Mouse (Mus musculus) forebrain, embryonic 15.5 days (tissue): ENCODE data around the gene Rnf5. TPM values are rescaled to one million over a fixed set of nuclear protein-coding genes. Genes with fewer than 3 reads are reported as not detected.
A peak's percentile ranks its signal among the peaks of the same experiment; 100 is the strongest.

Experiments
- ATAC-seq: fragments of 200-750 bp; cut with Nextera tagmentation; replicated peaks from 2 replicates; pipeline ENCODE4 v1.8.0; 2017; ENCODE audit warnings: mild to moderate bottlenecking, moderate TSS enrichment, moderate library complexity
- H3K27ac ChIP-seq: fragments of 300-500 bp; sonication (generic); replicated peaks from 2 replicates; pipeline ENCODE4 v1.5.1; 2015; ENCODE audit warnings: mild to moderate bottlenecking, inconsistent platforms
- H3K27me3 ChIP-seq: fragments of 300-500 bp; sonication (generic); 2 replicates; pipeline ENCODE4 v1.6.1; 2015; ENCODE audit warnings: inconsistent platforms
- H3K36me3 ChIP-seq: fragments of 300-500 bp; sonication (generic); 2 replicates; pipeline ENCODE4 v1.6.1; 2015; ENCODE audit warnings: mild to moderate bottlenecking, inconsistent platforms
- H3K4me1 ChIP-seq: fragments of 300-500 bp; sonication (generic); 2 replicates; pipeline ENCODE4 v1.6.1; 2015; ENCODE audit warnings: inconsistent platforms
- H3K4me2 ChIP-seq: fragments of 300-500 bp; sonication (generic); replicated peaks from 2 replicates; pipeline ENCODE4 v1.6.1; 2015; ENCODE audit warnings: mild to moderate bottlenecking, inconsistent platforms
- H3K4me3 ChIP-seq: fragments of 300-500 bp; sonication (generic); 2 replicates; pipeline ENCODE4 v1.5.1; 2015; ENCODE audit warnings: mild to moderate bottlenecking, inconsistent platforms
- H3K9ac ChIP-seq: fragments of 300-500 bp; sonication (generic); replicated peaks from 2 replicates; pipeline ENCODE4 v1.6.1; 2015; ENCODE audit warnings: mild to moderate bottlenecking, inconsistent platforms
- H3K9me3 ChIP-seq: fragments of 300-500 bp; sonication (generic); 2 replicates; pipeline ENCODE4 v1.6.1; 2016; ENCODE audit warnings: inconsistent platforms
- WGBS: fragments of 180-500 bp; shearing (Covaris S2); methylation state at CpG from one replicate; pipeline ENCODE4 v1.1.7; 2015; ENCODE audit warnings: mixed read lengths; 5-methylcytosine and 5-hydroxymethylcytosine counted together
- polyA plus RNA-seq: library from polyadenylated mRNA; unstranded; fragments of >200 nt; fragmentation: Nextera tagmentation; extraction: Ambion mirVana; gene quantifications from 2 replicates; pipeline ENCODE4 v1.2.1, GENCODE M21; 2015

Gene Rnf5
- polyA plus RNA-seq, 1 experiment from 2014 or later: 313 TPM

DNA sequence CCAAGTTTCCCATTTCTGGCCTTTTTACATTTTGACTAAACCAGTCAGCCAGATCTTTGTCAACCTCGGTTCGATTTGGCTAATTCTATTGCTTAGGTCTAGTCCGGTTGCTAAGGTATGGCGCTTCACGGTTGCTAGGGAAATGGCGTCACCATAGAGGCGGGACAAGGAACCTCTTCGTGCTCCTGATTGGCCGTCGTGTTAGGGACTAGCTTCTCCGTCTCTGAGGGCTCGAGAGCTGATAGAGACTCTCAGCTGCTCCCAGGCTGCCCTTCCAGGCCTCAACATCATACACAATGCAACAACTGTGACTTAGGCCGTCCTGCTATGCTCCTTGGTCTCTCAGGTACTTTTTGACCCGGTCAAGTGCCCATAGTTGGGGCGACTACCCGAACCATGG is 41.1 kb upstream of the Rnf5 start, which contains the start of gene Fkbpl:
Gene Fkbpl (plus strand): TSS at position 157 of the 400 bp plus-strand sequence.
- H3K27ac ChIP-seq: peak within 1 kb of the TSS; percentile 73
- H3K36me3 ChIP-seq: peaks cover 8% of the 10 kb centered on the region
- H3K9ac ChIP-seq: peak within 1 kb of the TSS; percentile 61
- H3K27me3 ChIP-seq: no peaks in the 10 kb centered on the region
- peaks cover 49% of the 10 kb centered on the region for H3K4me1 ChIP-seq
- H3K9me3 ChIP-seq: no peaks in the 10 kb centered on the region
- peak within 1 kb of the TSS; percentile 67 for H3K4me2 ChIP-seq
- peak; percentile 77 for ATAC-seq
- peak within 1 kb of the TSS; percentile 97 for H3K4me3 ChIP-seq
- WGBS: under 1% methylated on average over 16 of the region's 16 CpGs

DNA sequence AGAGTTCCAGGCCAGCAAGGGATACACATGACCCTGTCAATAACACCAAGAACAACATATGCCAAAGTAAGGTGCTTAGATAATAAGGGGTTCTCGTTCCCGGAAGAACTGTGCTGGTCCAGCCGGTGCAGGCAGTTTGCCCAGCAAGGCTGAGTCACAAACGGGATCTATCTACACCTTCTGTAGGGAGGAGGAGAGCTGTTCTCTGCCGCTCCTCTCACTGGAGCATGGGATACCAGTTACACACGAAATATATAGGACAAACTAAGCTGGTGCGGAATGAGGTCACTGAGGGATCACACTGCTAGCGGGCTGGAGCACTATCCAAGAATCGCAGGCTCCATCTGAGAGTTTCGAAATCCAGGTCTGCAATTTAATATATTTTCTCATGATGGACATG is 40.5 kb upstream of the Rnf5 start:
- no peak overlapping the region for H3K4me3 ChIP-seq
- ATAC-seq: no peak
- H3K27ac ChIP-seq: peak overlapping the region; percentile 62
- H3K36me3 ChIP-seq: peaks cover 2% of the 10 kb centered on the region; the same call in 1 of the 2 replicates
- 86% methylated on average over 10 of the region's 10 CpGs for WGBS
- H3K9ac ChIP-seq: no peak overlapping the region
- H3K27me3 ChIP-seq: no peaks in the 10 kb centered on the region
- no peaks in the 10 kb centered on the region for H3K9me3 ChIP-seq
- H3K4me2 ChIP-seq: no peak overlapping the region
- peaks cover 49% of the 10 kb centered on the region for H3K4me1 ChIP-seq

DNA sequence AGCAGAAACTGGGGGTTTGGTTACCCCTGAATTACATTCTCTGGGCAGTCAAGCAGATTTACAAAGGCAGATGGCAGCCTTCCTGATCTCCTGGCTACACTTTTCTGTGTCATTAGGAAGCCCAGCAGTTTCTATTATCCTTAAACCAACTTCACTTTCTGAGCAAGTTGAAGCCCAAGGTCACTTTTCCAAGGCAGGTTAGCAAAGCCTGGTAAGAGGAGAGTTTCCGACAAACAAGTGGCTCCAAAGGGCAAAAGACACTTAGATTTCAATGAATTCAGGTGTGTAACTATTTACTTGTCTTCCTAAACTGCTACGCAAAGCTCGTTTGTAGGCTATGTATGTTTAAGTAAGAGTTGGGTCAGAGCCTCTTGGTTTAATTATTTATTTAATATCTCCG is 39.9 kb upstream of the Rnf5 start:
- no peaks in the 10 kb centered on the region for H3K27me3 ChIP-seq
- no peaks in the 10 kb centered on the region for H3K36me3 ChIP-seq
- H3K4me1 ChIP-seq: peaks cover 46% of the 10 kb centered on the region
- no peak overlapping the region for H3K9ac ChIP-seq
- H3K4me3 ChIP-seq: no peak overlapping the region
- no peak overlapping the region for H3K4me2 ChIP-seq
- WGBS: 88% methylated on average over 4 of the region's 4 CpGs
- no peak overlapping the region for H3K27ac ChIP-seq
- no peaks in the 10 kb centered on the region for H3K9me3 ChIP-seq
- no peak for ATAC-seq

GRCm38 (mm10) chr17:34641945-34642344 is 38.5 kb upstream of the Rnf5 start:
- peak overlapping the region; percentile 88; the same call in 1 of the 2 replicates for H3K27ac ChIP-seq

GRCm38 (mm10) chr17:34640778-34641601 is 37.5 kb upstream of the Rnf5 start:
- peaks cover 28% of the 10 kb centered on the region for H3K4me1 ChIP-seq
- peak; percentile 27; the same call in 1 of the 2 replicates for ATAC-seq
- 8% methylated on average over 11 of the region's 11 CpGs for WGBS
- H3K27me3 ChIP-seq: no peaks in the 10 kb centered on the region
- H3K27ac ChIP-seq: peak overlapping the region; percentile 88
- no peak overlapping the region; the same call in 1 of the 2 replicates for H3K4me2 ChIP-seq
- H3K36me3 ChIP-seq: no peaks in the 10 kb centered on the region
- H3K9ac ChIP-seq: peak overlapping the region; percentile 21; the same call in 1 of the 2 replicates
- H3K4me3 ChIP-seq: no peak overlapping the region
- H3K9me3 ChIP-seq: no peaks in the 10 kb centered on the region

More at GRCm38 (mm10) chr17:34641945-34642344, 38.5 kb upstream of the Rnf5 start:
- WGBS: 93% methylated on average over 3 of the region's 3 CpGs
- no peak overlapping the region for H3K4me2 ChIP-seq
- no peaks in the 10 kb centered on the region for H3K9me3 ChIP-seq
- peaks cover 36% of the 10 kb centered on the region for H3K4me1 ChIP-seq
- H3K9ac ChIP-seq: no peak overlapping the region
- ATAC-seq: no peak
- no peaks in the 10 kb centered on the region for H3K27me3 ChIP-seq
- H3K4me3 ChIP-seq: no peak overlapping the region
- no peaks in the 10 kb centered on the region for H3K36me3 ChIP-seq

DNA sequence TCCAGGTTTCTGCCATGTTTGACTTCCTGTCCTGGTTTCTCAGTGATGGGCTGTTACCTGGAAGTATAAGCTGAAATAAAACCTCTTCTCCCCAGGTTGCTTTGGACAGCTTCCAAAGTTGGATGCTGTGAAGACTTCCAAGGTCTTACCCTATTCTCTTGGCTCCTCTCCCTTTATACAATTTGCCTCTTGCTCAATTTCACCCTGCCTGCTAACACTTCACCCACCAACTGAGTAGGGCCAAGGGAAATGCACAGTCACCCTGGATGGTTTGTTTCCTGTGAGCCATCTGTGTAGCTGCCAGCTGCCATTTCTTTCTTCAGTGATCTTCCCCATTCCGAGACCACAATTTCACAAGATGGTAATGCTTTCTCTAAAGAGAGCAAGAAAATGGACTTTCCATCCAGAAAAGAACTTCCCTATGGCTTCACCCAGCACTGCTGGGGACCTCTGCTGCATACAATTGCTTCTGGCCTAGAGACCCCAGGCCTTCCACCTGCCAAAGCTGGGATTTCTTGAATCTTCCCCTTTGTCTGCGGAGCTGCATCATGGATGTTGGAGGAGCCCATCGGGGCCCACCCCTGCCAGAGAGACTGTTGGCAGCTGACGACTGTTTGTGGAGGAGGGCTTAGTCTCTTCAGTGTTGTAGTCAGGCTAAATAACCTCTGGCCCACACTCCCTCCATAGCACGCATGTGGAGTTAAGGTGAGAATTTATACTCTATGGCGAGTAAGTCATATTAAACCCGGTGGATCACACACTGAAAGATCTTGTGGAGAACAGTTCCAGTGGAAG is 36.2 kb upstream of the Rnf5 start:
- 77% methylated on average over 7 of the region's 7 CpGs for WGBS
- H3K27me3 ChIP-seq: peaks cover 2% of the 10 kb centered on the region; the same call in 1 of the 2 replicates
- H3K27ac ChIP-seq: peak overlapping the region; percentile 20; the same call in 1 of the 2 replicates
- H3K9ac ChIP-seq: no peak overlapping the region
- no peaks in the 10 kb centered on the region for H3K9me3 ChIP-seq
- H3K4me3 ChIP-seq: no peak overlapping the region
- no peaks in the 10 kb centered on the region for H3K36me3 ChIP-seq
- peaks cover 17% of the 10 kb centered on the region for H3K4me1 ChIP-seq
- no peak overlapping the region for H3K4me2 ChIP-seq
- ATAC-seq: no peak

DNA sequence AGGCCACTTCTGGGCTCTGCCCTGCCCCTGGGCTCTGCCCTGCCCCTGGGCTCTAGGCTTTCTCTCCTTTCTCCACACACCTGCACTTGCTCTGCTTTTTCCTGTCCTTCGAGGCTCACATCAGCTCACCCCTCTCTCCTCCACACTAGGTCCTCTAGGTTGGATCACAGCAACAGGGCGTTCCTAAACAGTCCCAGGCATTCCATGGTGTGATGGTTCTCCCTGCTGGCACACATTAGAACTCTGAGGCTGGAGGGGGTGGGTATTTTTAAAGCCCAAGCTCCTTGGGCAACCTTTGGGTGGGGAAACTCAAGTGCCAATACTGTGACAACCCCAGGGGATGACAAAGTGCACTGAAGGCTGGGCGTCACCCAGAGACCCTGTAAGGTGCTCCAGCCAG is 34.0 kb upstream of the Rnf5 start:
- H3K4me3 ChIP-seq: no peak overlapping the region
- no peak overlapping the region for H3K9ac ChIP-seq
- no peak for ATAC-seq
- H3K27ac ChIP-seq: no peak overlapping the region
- H3K36me3 ChIP-seq: no peaks in the 10 kb centered on the region
- peaks cover 3% of the 10 kb centered on the region; the same call in 1 of the 2 replicates for H3K27me3 ChIP-seq
- H3K9me3 ChIP-seq: no peaks in the 10 kb centered on the region
- no peak overlapping the region for H3K4me2 ChIP-seq
- WGBS: 70% methylated on average over 3 of the region's 3 CpGs
- H3K4me1 ChIP-seq: peaks cover 13% of the 10 kb centered on the region

- Histone ChIP-seq H3K36me3 (no peaks in the 10 kb centered on the region), H3K4me1 (peaks cover 22% of the 10 kb centered on the region), H3K9ac (no peak overlapping the region), H3K4me3 (no peak overlapping the region), H3K4me2 (no peak overlapping the region), H3K27ac (no peak overlapping the region), H3K27me3 (peaks cover 18% of the 10 kb centered on the region), H3K9me3 (no peaks in the 10 kb centered on the region)
- no peak for ATAC-seq
- 59% methylated on average over 2 of the region's 2 CpGs for whole genome bisulfite sequencing
These were observed 32.2 kb upstream of the Rnf5 start for GRCm38 (mm10) chr17:34635671-34636070.

GRCm38 (mm10) chr17:34632261-34632691 is 28.8 kb upstream of the Rnf5 start:
- peak overlapping the region; percentile 69 for H3K4me3 ChIP-seq
- H3K9me3 ChIP-seq: no peaks in the 10 kb centered on the region
- peak; percentile 9; the same call in 1 of the 2 replicates for ATAC-seq
- H3K4me2 ChIP-seq: peak overlapping the region; percentile 96
- 2% methylated on average over 26 of the region's 26 CpGs for WGBS
- peaks cover 21% of the 10 kb centered on the region for H3K27me3 ChIP-seq
- no peak overlapping the region for H3K27ac ChIP-seq
- peak overlapping the region; percentile 38 for H3K9ac ChIP-seq
- H3K36me3 ChIP-seq: no peaks in the 10 kb centered on the region
- peaks cover 50% of the 10 kb centered on the region for H3K4me1 ChIP-seq

DNA sequence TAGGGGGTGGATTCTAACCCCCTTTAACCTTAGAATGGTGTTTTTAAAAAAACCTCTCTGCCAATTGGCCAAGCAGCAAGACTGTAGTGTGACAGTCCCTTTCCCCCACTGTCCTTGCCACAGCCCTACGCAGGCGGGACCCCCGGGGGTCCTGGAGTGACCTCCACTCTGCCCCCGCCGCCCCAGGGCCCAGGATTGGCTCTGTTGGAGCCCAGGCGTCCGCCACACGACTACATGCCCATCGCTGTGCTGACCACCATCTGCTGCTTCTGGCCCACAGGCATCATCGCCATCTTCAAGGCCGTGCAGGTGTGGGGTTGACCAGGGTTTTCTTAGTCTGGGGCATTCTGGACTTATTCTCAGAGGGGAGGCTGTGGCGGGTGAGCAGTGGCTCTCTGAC is 28.2 kb upstream of the Rnf5 start:
- H3K9ac ChIP-seq: peak overlapping the region; percentile 38
- no peak overlapping the region for H3K27ac ChIP-seq
- 6% methylated on average over 12 of the region's 12 CpGs for WGBS
- peaks cover 52% of the 10 kb centered on the region for H3K4me1 ChIP-seq
- H3K4me3 ChIP-seq: peak overlapping the region; percentile 69
- H3K4me2 ChIP-seq: peak overlapping the region; percentile 96
- no peaks in the 10 kb centered on the region for H3K9me3 ChIP-seq
- H3K36me3 ChIP-seq: no peaks in the 10 kb centered on the region
- peaks cover 21% of the 10 kb centered on the region for H3K27me3 ChIP-seq
- no peak for ATAC-seq

- WGBS: 2% methylated on average over 48 of the region's 48 CpGs
- Histone ChIP-seq H3K36me3 (no peaks in the 10 kb centered on the region), H3K4me3 (peak overlapping the region; percentile 69), H3K4me1 (peaks cover 60% of the 10 kb centered on the region), H3K27me3 (peaks cover 21% of the 10 kb centered on the region), H3K4me2 (peak overlapping the region; percentile 96), H3K27ac (no peak overlapping the region), H3K9ac (peak overlapping the region; percentile 31), H3K9me3 (no peaks in the 10 kb centered on the region)
- ATAC-seq: no peak
These were observed 27.3 kb upstream of the Rnf5 start for GRCm38 (mm10) chr17:34630761-34631301.
